Mouse (Mus musculus): Measurements from ENCODE around the gene Grm5. TPM values are rescaled to one million over a fixed set of nuclear protein-coding genes. Genes with fewer than 3 reads are reported as not detected.
A peak's percentile ranks its signal among the peaks of the same experiment; 100 is the strongest.

The Grm5 gene
- total RNA-seq, 2 experiments from 2014 or later: not detected

GRCm38 (mm10) chr7:88129536-88130487 lies 545.8 kb downstream of the Grm5 start:
- ATAC-seq (replicated peaks; ENCODE audit: low FRiP score, poor library complexity, severe bottlenecking): no peak

GRCm38 (mm10) chr7:88130488-88130849 lies 546.5 kb downstream of the Grm5 start:
- peak; percentile 46; the same call in 1 of the 2 replicates for ATAC-seq (replicated peaks; ENCODE audit: low FRiP score, poor library complexity, severe bottlenecking)

- ATAC-seq (replicated peaks; ENCODE audit: low FRiP score, poor library complexity, severe bottlenecking): no peak
Observed at GRCm38 (mm10) chr7:88159542-88160241, 575.7 kb downstream of the Grm5 start.

- no peak for ATAC-seq (replicated peaks; ENCODE audit: low FRiP score, poor library complexity, severe bottlenecking)
Observed at GRCm38 (mm10) chr7:88161586-88161985, 577.6 kb downstream of the Grm5 start.

Other genes with a start within 250 kb of the Grm5 start
- not detected in 2 replicates for gene Tyr, start 90.7 kb upstream of the Grm5 start, total RNA-seq (2015; ENCODE audit: low replicate concordance)
- not detected in 2 replicates for gene Tyr, start 90.7 kb upstream of the Grm5 start, total RNA-seq (2017; ENCODE audit: low replicate concordance)

Data from erythroid progenitor cell, adult 5-6 weeks (primary cell).